Mouse (Mus musculus) forebrain, embryonic 11.5 days (tissue): ENCODE data around the gene Slc27a5. TPM values are rescaled to one million over a fixed set of nuclear protein-coding genes. Genes with fewer than 3 reads are reported as not detected.
A peak's percentile ranks its signal among the peaks of the same experiment; 100 is the strongest.

Experiments
- ATAC-seq: fragments of 200-750 bp; cut with Nextera tagmentation; replicated peaks from 2 replicates; pipeline ENCODE4 v1.8.0; 2017; ENCODE audit warnings: moderate TSS enrichment; ENCODE audit not compliant: low FRiP score
- DNase-seq: peaks from one replicate; pipeline ENCODE4 v3.0.0-alpha.2; 2017; ENCODE audit warnings: low spot score
- H3K27ac ChIP-seq: fragments of 300-500 bp; sonication (generic); 2 replicates; pipeline ENCODE4 v1.5.1; 2014; ENCODE audit warnings: low read depth, low read length
- H3K27me3 ChIP-seq: fragments of 300-500 bp; sonication (generic); 2 replicates; pipeline ENCODE4 v1.6.1; 2014; ENCODE audit warnings: mild to moderate bottlenecking, low read length, mixed read lengths; ENCODE audit not compliant: control insufficient read depth, insufficient read depth
- H3K36me3 ChIP-seq: fragments of 300-500 bp; sonication (generic); 2 replicates; pipeline ENCODE4 v1.6.1; 2014; ENCODE audit warnings: mild to moderate bottlenecking, low read length, moderate library complexity, mixed read lengths; ENCODE audit not compliant: control insufficient read depth, insufficient read depth
- H3K4me1 ChIP-seq: fragments of 300-500 bp; sonication (generic); replicated peaks from 2 replicates; pipeline ENCODE4 v1.6.1; 2014; ENCODE audit warnings: low read length, mixed read lengths; ENCODE audit not compliant: control insufficient read depth, insufficient read depth
- H3K4me2 ChIP-seq: fragments of 300-500 bp; sonication (generic); 2 replicates; pipeline ENCODE4 v1.6.1; 2014; ENCODE audit warnings: low read depth, mild to moderate bottlenecking, low read length, moderate library complexity, mixed read lengths; ENCODE audit not compliant: severe bottlenecking
- H3K4me3 ChIP-seq: fragments of 300-500 bp; sonication (generic); 2 replicates; pipeline ENCODE4 v1.5.1; 2014; ENCODE audit warnings: low read depth, low read length
- H3K9ac ChIP-seq: fragments of 300-500 bp; sonication (generic); 2 replicates; pipeline ENCODE4 v1.6.1; 2014; ENCODE audit warnings: low read length
- H3K9me3 ChIP-seq: fragments of 300-500 bp; sonication (generic); 2 replicates; pipeline ENCODE4 v1.6.1; 2016; ENCODE audit warnings: low read length, mixed read lengths; ENCODE audit not compliant: control insufficient read depth
- WGBS: fragments of 180-500 bp; shearing (Covaris S2); extraction: QIAGEN DNeasy Blood & Tissue Kit; methylation state at CpG from one replicate; pipeline ENCODE4 v1.1.7; 2014; 5-methylcytosine and 5-hydroxymethylcytosine counted together
- polyA plus RNA-seq: library from polyadenylated mRNA; unstranded; fragments of >200 nt; fragmentation: Nextera tagmentation; extraction: Ambion mirVana; gene quantifications from 2 replicates; pipeline ENCODE4 v1.2.1, GENCODE M21; 2014

Slc27a5 gene
- polyA plus RNA-seq, 1 experiment from 2014 or later, result 0.13 TPM

GRCm38 (mm10) chr7:12965678-12966091 lies 32.3 kb downstream of the Slc27a5 start, which contains the start of gene Zfp324:
TSS of gene Zfp324 (plus strand) at chr7:12965838.
- H3K9me3 ChIP-seq, result no peaks in the 10 kb centered on the region
- H3K9ac ChIP-seq, result peak within 1 kb of the TSS; percentile 89
- peak; percentile 92 for DNase-seq
- peak within 1 kb of the TSS; percentile 87 for H3K4me3 ChIP-seq
- peaks cover 3% of the 10 kb centered on the region; the same call in 1 of the 2 replicates for H3K4me1 ChIP-seq
- H3K27me3 ChIP-seq, result no peaks in the 10 kb centered on the region
- H3K27ac ChIP-seq, result peak within 1 kb of the TSS; percentile 64
- WGBS, result under 1% methylated on average over 23 of the region's 23 CpGs
- peaks cover 4% of the 10 kb centered on the region; the same call in 1 of the 2 replicates for H3K36me3 ChIP-seq
- peak within 1 kb of the TSS; percentile 94 for H3K4me2 ChIP-seq
- peak; percentile 91 for ATAC-seq

- H3K4me2 ChIP-seq, result peak overlapping the region; percentile 53
- no peaks in the 10 kb centered on the region for H3K27me3 ChIP-seq
- WGBS, result 4% methylated on average over 29 of the region's 29 CpGs
- ATAC-seq (peak; percentile 74), DNase-seq (peak; percentile 73)
- H3K36me3 ChIP-seq, result no peaks in the 10 kb centered on the region
- H3K9me3 ChIP-seq, result no peaks in the 10 kb centered on the region
- peak overlapping the region; percentile 65 for H3K27ac ChIP-seq
- H3K4me3 ChIP-seq, result peak overlapping the region; percentile 43
- no peaks in the 10 kb centered on the region for H3K4me1 ChIP-seq
- peak overlapping the region; percentile 73 for H3K9ac ChIP-seq
Measured at GRCm38 (mm10) chr7:12961511-12962141, 36.4 kb downstream of the Slc27a5 start.

GRCm38 (mm10) chr7:12959718-12960117 lies 38.3 kb downstream of the Slc27a5 start:
- Histone ChIP-seq H3K27ac (no peak overlapping the region), H3K9ac (no peak overlapping the region), H3K4me2 (no peak overlapping the region), H3K27me3 (no peaks in the 10 kb centered on the region), H3K9me3 (no peaks in the 10 kb centered on the region), H3K4me3 (no peak overlapping the region), H3K4me1 (no peaks in the 10 kb centered on the region), H3K36me3 (no peaks in the 10 kb centered on the region)
- WGBS, result 17% methylated on average over 4 of the region's 4 CpGs
- DNase-seq (no peak), ATAC-seq (no peak)

GRCm38 (mm10) chr7:12958948-12959347 lies 39.0 kb downstream of the Slc27a5 start:
- no peak overlapping the region for H3K4me2 ChIP-seq
- no peak overlapping the region for H3K27ac ChIP-seq
- no peak overlapping the region for H3K9ac ChIP-seq
- 83% methylated on average over 4 of the region's 4 CpGs for WGBS
- no peaks in the 10 kb centered on the region for H3K36me3 ChIP-seq
- no peak for DNase-seq
- no peaks in the 10 kb centered on the region for H3K9me3 ChIP-seq
- ATAC-seq, result no peak
- H3K27me3 ChIP-seq, result no peaks in the 10 kb centered on the region
- no peak overlapping the region for H3K4me3 ChIP-seq
- H3K4me1 ChIP-seq, result no peaks in the 10 kb centered on the region

- H3K27me3 ChIP-seq, result no peaks in the 10 kb centered on the region
- ATAC-seq (no peak), DNase-seq (no peak)
- H3K9ac ChIP-seq, result no peak overlapping the region
- H3K36me3 ChIP-seq, result no peaks in the 10 kb centered on the region
- 71% methylated on average over 5 of the region's 5 CpGs for WGBS
- no peak overlapping the region for H3K4me2 ChIP-seq
- H3K4me3 ChIP-seq, result no peak overlapping the region
- H3K9me3 ChIP-seq, result no peaks in the 10 kb centered on the region
- no peak overlapping the region for H3K27ac ChIP-seq
- H3K4me1 ChIP-seq, result no peaks in the 10 kb centered on the region
Measured at GRCm38 (mm10) chr7:12957511-12957910, 40.5 kb downstream of the Slc27a5 start.

GRCm38 (mm10) chr7:12954896-12955295 lies 43.1 kb downstream of the Slc27a5 start:
- Histone ChIP-seq H3K4me1 (no peaks in the 10 kb centered on the region; the same call in 1 of the 2 replicates), H3K27ac (no peak overlapping the region), H3K36me3 (no peaks in the 10 kb centered on the region), H3K9ac (no peak overlapping the region), H3K4me3 (no peak overlapping the region), H3K9me3 (no peaks in the 10 kb centered on the region), H3K27me3 (no peaks in the 10 kb centered on the region), H3K4me2 (no peak overlapping the region)
- ATAC-seq (no peak), DNase-seq (no peak)
- WGBS, result 63% methylated on average over 3 of the region's 3 CpGs

GRCm38 (mm10) chr7:12949872-12950229 lies 48.1 kb downstream of the Slc27a5 start:
- Histone ChIP-seq H3K27ac (0 out of 2 replicates have a peak overlapping the region, but pooled peaks have one; percentile 33), H3K4me3 (peak overlapping the region; percentile 34), H3K9me3 (no peaks in the 10 kb centered on the region), H3K4me1 (no peaks in the 10 kb centered on the region; the same call in 1 of the 2 replicates), H3K9ac (peak overlapping the region; percentile 56), H3K27me3 (no peaks in the 10 kb centered on the region), H3K36me3 (no peaks in the 10 kb centered on the region), H3K4me2 (peak overlapping the region; percentile 64)
- DNase-seq (no peak), ATAC-seq (no peak; the same call in none of the 2 replicates)
- WGBS, result 11% methylated on average over 16 of the region's 16 CpGs

GRCm38 (mm10) chr7:12949032-12949871 lies 48.7 kb downstream of the Slc27a5 start:
- Histone ChIP-seq H3K27ac (peak overlapping the region; percentile 58), H3K4me2 (peak overlapping the region; percentile 64), H3K4me3 (peak overlapping the region; percentile 34), H3K9ac (peak overlapping the region; percentile 56), H3K36me3 (no peaks in the 10 kb centered on the region), H3K9me3 (no peaks in the 10 kb centered on the region), H3K27me3 (no peaks in the 10 kb centered on the region), H3K4me1 (no peaks in the 10 kb centered on the region; the same call in 1 of the 2 replicates)
- ATAC-seq (peak; percentile 98), DNase-seq (peak; percentile 92)
- WGBS, result 9% methylated on average over 35 of the region's 35 CpGs
